Mouse (Mus musculus) embryonic stem cell, embryonic (primary cell): ENCODE measurements at regions not wholly inside any gene's neighbourhood (a gene's known extent, or its start where the extent isn't known, plus 50 kb on each side); places are given as distances from the start of the nearest gene placed in this dataset.

Experiments used
- CTCF ChIA-PET, 4 experiments: fragments of 300-600 bp in 2 of 4; fragments of 350-600 bp in 2 of 4; sonication (Branson Sonifier 250); formaldehyde crosslinking; loops; one replicate each; lab custom pipeline; 2022; ENCODE audit warnings: inconsistent platforms in 2 of 4; lab: Charles Lee
- POLR2A ChIA-PET, 4 experiments: fragments of 300-600 bp in 2 of 4; fragments of 350-600 bp in 2 of 4; sonication (Branson Sonifier 250); formaldehyde crosslinking; loops; one replicate each; lab custom pipeline; 2022; ENCODE audit warnings: antibody characterized with exemption in 4 of 4, inconsistent platforms in 1 of 4; lab: Charles Lee

DNA sequence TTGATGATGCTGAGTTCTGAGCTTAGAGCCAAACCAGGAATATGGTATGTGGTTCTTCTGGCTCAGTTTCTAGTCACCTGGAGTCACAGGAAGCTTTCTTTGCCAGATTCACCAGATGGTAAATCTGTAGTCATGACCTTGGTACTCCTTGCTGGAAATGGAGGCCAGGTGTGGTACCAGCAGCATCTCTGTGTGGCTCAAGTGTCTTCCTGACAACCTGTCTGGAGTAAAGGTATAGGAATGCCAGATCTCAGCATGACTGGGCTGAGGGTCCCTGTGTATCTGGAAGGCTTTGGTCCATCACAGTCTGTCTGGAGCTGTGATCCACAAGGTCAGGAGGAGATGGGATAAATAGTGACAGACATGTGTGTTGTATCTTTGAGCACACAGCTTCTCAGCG lies 88.0 kb upstream of the Kcnj15 start:
- ChIA-PET CTCF (interaction anchor here in 1 of 4 experiments (0.6 kb wide), 1 partner anchor 75 kb away, joined by 3 read pairs; no protein-coding TSS in a partner anchor), POLR2A (no interaction called here)

DNA sequence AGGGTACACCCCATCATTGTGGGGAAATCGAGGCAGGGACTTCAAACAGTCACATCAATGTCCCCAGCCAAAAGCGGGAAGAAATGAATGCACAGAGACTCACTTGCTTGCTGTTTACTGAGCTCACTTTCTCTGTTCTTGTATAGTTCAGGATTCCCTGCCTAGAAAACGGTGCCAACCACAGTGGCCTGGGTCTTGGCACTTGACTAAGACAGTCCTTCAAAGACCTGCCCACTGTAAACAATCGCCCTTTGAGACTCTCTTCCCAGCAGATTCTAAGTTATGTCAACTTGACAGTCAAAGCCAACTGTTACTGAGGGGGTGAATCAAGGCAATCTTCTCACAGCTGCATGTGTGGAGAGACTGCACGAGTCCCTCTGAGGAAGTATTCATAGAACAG lies 76.8 kb upstream of the Kcnj15 start:
- ChIA-PET CTCF (no interaction called here), POLR2A (no interaction called here)

DNA sequence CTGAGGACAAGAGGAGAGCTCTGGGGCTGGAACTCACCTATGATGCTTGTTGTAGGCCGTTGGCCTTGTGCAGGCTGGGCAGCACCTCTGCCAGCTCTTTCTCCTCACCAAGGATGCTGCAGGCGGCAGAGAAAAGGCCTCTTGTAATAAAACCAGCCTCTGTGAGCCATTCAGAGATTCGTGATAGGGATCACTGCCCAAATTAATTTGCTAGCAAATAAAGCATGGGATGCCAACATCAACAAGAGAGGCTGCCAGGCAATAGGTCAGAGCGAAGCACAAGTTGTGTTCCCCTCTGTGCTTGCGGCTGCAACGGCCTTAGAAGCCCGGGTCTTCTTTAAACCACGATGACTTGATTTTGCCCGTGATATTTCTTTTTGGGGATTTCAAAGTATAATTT lies 72.0 kb upstream of the Kcnj15 start:
- CTCF ChIA-PET: no interaction called here
- POLR2A ChIA-PET: no interaction called here

DNA sequence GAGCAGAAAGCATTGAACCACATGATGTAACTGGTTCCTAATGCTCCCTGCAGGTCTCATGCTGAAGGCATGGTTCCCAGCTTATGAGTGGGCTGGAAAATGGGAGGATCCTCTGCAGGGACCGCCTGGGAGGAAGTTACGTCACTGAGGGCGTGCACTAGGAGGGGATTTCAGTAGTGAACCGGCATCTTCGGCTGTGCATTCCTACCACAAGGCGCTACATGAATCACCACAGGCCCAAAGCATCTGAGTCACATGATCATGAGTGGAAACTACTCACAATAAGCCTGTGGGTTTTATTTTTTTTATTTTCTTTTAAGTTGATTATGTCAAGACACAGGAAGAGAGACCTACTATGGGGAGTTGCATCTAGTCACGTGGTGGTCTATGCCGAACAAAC lies 68.2 kb upstream of the Kcnj15 start:
- CTCF ChIA-PET: no interaction called here
- POLR2A ChIA-PET: no interaction called here

DNA sequence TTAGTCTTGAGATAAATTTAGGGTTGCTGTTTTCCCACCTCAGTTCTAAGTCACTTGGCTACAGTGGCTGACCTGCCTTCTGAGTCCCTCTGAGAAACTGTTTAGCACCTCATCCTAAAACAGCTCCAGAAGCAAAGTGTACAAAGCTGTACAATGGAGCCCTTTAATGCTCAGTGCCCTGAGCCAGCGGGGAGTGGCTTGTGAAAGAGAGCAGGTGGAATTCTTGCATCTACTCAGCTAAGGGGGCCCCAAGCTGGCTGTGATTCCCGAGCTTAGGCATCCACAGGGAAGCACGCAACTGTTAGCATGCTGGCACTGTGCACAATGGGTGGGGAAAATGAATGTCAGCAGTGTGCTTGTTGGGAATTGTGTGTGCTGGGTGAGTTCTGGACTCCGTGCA lies 63.2 kb upstream of the Kcnj15 start:
- CTCF ChIA-PET: interaction anchor here in 2 of 4 experiments (0.9 to 6.2 kb wide), 2 partner anchors 147 kb away, joined by 3 to 66 read pairs; no protein-coding TSS in a partner anchor
- POLR2A ChIA-PET: no interaction called here

DNA sequence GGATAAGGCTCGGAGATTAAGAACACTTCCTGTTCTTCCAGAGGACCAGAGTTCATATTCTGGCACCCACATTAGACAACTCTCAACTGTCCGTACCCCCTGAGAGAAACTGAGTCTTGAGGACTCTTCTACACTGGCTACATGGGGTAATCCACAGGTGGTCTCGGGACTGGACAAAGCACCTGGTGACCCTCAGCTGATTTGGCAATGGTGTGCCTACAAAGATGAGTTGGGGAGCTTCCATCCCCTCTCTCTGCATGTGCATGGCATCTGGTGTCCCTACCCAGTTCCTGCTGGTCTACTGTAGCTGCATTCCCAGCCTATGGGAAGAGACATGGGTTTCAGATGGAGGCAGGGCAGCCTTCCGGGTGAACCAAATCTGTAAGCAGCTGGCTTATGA lies 61.2 kb upstream of the Kcnj15 start:
- POLR2A ChIA-PET: interaction anchor here in 1 of 4 experiments (0.8 kb wide), 1 partner anchor 285 kb away, joined by 4 read pairs; no protein-coding TSS in a partner anchor
- CTCF ChIA-PET: interaction anchor here (1.0 to 6.3 kb wide), 6 partner anchors 145 to 150 kb away, joined by 3 to 66 read pairs (median 13); no protein-coding TSS in a partner anchor

DNA sequence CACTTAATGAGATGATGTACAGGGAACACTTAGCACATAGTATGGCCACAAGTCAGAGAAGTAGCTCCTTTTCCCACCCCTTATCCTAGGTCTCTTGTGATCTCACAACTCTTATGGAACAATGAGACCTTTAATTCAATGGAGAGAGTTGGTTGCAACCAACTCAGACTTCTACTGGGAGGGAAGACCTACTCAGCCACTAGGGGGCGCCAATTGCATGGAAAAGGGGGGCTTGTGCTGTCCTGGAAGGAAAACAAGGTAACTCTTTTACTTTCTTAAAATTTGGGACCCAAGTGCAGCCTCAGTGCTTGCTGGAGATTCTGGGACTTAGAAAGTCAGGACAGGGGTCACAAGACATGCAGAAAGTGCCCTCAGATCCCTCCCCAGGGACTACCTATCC lies 60.7 kb upstream of the Kcnj15 start:
- POLR2A ChIA-PET: no interaction called here
- CTCF ChIA-PET: interaction anchor here (0.6 to 6.3 kb wide), 8 partner anchors 144 to 408 kb away, joined by 3 to 66 read pairs (median 6); no protein-coding TSS in a partner anchor

DNA sequence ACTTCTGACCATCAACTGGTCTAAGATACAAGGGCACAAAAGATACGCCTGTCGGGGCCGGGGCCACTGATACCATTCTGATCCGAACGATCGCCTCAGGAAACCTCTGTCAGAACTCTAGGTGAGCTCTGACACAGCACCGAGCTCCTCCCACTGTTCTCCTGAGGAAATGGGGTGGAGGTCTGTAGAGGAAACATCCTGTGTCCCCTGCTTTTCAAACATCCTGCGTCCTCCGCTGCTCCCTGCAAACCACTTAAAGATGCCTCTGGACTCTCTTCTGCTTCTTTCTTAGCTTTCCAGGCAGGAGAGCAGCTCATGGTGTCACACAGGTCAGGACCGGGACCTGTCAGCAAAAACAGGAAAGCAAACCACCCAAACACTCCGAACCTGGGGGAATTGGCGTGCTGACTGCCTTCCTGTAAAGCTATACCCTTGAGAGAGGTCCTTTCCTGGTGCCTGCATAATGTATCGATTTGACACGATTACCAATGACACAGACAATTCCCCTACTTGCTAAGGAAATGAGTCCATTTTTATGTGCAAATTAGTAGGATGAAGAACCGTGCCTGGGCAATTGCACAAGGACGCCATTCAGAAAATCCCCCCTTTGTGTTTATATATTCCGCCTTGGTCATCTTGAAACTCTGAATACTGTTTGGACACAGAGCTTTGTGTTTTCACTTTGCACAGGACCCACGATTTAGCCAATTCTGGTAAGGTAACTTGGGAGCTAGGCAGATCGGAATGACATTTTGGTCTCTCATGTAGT lies 58.4 kb upstream of the Kcnj15 start:
- POLR2A ChIA-PET: interaction anchor here in 1 of 4 experiments (1.2 kb wide), 1 partner anchor 884 kb away, joined by 3 read pairs; no protein-coding TSS in a partner anchor
- CTCF ChIA-PET: interaction anchor here (0.6 to 6.3 kb wide), 6 partner anchors 109 to 198 kb away, joined by 3 to 66 read pairs (median 6); no protein-coding TSS in a partner anchor

DNA sequence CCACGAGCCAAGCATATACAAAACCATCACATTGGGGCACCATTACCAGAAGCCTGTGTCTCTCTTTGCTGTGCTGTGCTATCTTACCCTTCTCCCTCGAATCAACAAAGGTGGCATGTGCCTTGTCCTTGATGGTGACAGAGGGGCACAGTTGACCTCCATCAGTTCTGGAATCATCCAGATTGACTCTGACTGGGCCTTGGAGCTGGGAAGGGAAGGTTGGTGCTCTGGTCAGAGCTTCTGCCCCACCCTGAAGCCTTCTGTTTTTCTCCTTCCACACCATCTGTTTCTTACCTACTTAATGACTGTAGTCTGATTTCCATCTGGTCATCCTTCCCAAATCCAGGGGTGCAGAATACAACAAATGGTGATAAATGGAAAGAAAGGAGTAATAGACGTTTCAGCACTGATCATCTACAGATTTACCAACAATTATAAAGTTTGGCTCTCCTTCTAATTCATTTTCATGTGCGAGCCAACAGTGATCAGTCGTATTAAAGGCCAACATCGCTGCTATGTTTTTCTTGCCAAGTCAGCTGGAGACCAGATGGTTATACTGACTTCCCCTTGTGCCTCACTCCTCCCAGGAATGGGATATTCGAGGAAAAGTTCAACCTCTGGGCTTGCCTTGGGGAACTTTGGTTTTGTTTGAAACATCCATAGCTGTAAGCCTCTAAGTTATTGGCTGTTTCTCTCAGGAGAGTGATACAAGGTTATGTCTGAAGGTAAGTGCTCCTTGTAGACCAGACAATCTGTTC lies 55.1 kb upstream of the Kcnj15 start:
- ChIA-PET CTCF (no interaction called here), POLR2A (no interaction called here)

DNA sequence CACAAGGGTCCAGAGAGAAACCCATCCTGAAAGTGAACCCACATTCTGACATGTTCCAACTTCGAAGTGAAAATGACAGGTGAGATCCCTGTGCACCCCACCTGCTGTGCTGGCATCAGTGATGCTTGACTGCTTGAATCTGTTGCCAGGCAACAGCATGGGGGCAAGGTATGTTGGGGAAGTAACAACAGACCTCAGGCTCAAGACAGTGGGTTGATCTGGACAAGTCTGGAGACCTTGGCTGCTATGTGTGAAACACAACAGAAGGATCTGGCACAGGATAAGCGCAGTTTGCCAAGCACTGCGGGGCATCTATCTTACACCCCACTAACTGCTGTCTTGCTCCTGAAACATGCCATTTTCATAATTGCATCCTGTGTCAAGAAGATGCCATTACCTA lies 54.3 kb upstream of the Kcnj15 start:
- ChIA-PET CTCF (no interaction called here), POLR2A (no interaction called here)

DNA sequence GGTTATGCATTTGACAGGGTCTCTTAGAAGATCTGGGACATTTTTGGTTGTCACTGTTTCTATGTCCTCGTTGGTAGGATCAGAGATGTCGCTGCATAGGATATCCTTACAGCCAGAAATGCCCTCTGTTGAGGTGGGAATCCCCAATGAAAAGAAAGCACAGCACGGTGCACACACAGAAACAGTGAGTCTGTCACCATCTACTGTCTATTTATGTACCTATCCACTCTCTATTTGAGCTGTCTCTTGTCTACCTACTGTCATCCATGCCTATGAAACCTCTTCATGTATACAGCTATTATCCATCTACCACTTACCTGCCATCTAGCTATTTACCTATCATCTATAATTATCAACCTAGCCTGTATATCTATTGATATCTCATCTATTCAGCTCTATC lies 53.6 kb upstream of the Kcnj15 start:
- POLR2A ChIA-PET: no interaction called here
- CTCF ChIA-PET: interaction anchor here in 2 of 4 experiments (0.6 kb wide), 2 partner anchors 142 to 634 kb away, joined by 5 to 6 read pairs; no protein-coding TSS in a partner anchor

DNA sequence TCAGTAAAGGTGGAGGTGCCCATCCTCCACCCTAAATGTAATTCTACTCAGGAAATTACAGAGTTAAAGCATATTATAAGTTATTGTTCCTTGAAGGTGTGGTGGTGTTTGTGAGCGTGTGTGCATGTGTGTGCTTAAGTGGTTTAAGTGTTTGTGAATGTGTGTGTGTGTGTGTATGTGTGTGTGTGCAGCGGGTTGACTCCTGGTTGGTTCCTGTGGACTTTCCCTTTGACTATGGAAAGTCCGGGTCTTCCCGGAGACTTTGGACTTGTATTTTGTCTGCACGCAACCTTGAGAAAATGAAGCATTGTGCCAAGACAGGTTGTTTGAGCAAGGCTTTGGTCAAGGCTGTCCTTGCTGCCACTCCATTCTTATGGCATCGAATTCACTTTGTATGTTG lies 52.9 kb upstream of the Kcnj15 start:
- ChIA-PET CTCF (interaction anchor here in 2 of 4 experiments (0.6 kb wide), 2 partner anchors 141 to 633 kb away, joined by 5 to 6 read pairs; no protein-coding TSS in a partner anchor), POLR2A (no interaction called here)

DNA sequence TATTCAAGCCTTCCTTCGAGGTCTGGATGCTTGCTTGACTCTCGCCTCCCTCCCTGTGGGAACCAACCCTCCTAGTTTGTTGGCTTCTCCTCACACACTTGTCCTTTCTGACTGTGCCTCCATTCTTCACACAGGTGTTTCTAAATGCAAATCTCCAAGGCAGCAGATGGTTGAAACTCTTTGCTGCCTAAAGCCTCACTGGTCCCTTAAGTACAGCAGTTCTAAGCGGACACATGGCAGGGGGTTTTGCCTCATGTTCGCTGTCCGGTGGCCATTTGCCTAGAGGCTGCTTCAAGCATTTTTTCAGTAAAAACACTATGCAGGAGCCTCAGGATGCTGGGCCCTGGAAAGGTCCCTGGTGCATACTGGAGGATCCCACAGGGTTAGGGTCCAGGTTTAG lies 50.9 kb upstream of the Kcnj15 start:
- ChIA-PET POLR2A (no interaction called here), CTCF (interaction anchor here in 1 of 4 experiments (0.5 kb wide), 1 partner anchor 97 kb away, joined by 3 read pairs; no protein-coding TSS in a partner anchor)

DNA sequence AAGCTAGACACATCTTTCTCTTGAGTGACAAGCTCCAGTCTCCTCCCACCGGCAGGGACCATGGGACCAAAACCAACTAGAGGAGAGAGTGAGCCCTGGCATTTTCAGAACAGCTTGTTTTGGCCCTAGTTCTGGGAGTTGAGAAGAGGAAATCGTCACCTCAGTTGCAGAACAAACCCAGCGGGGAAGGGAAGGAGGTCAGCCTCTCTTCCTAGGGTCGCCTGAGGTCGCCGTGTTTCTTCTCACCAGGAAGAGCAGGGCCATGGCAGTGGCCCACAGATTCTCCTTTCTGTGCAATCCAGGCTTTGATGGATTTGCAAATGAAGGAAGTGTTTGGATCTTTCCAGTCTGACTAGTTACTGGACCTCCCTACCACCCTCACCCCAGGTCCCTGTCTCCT lies 49.8 kb upstream of the Kcnj15 start:
- ChIA-PET POLR2A (no interaction called here), CTCF (interaction anchor here in 2 of 4 experiments (0.8 to 1.1 kb wide), 2 partner anchors 134 kb away, joined by 3 read pairs; no protein-coding TSS in a partner anchor)
